Mouse (Mus musculus): ENCODE data around the gene Cacnb2.

The Cacnb2 gene

DNA sequence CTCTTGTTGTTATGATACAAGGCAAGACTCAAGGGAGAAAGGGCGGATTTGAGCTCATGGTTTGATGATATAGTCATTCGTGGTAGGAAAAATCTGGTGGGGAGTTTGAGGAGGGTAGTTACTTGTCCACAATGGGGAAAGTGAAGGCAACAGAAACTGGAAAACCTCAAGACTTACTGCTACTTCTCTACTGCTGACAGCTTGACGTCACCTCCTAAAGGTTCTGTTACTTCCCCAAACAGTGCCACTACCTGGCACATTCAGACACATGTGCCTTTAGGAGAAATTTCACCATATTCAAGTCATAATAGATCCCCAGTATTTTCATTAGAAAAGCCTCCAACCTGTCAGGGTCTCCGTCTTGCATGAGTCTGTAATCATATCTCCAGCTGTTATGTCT, 167.7 kb downstream of the Cacnb2 start:
- DNase-seq (ENCODE audit: low read depth in 1 of 2, low spot score in 2 of 2): no peak

GRCm38 (mm10) chr2:14774375-14774774, 171.5 kb downstream of the Cacnb2 start:
- no peak for DNase-seq (ENCODE audit: low read depth in 1 of 2, low spot score in 2 of 2)

GRCm38 (mm10) chr2:14774857-14775495, 172.1 kb downstream of the Cacnb2 start:
- no peak for DNase-seq (ENCODE audit: low read depth in 1 of 2, low spot score in 2 of 2)

- DNase-seq (ENCODE audit: low read depth in 1 of 2, low spot score in 2 of 2): no peak
These were observed 185.1 kb downstream of the Cacnb2 start for GRCm38 (mm10) chr2:14787983-14788382.

- DNase-seq (ENCODE audit: low read depth in 1 of 2, low spot score in 2 of 2): no peak
These were observed 198.7 kb downstream of the Cacnb2 start for GRCm38 (mm10) chr2:14801446-14802046.

DNA sequence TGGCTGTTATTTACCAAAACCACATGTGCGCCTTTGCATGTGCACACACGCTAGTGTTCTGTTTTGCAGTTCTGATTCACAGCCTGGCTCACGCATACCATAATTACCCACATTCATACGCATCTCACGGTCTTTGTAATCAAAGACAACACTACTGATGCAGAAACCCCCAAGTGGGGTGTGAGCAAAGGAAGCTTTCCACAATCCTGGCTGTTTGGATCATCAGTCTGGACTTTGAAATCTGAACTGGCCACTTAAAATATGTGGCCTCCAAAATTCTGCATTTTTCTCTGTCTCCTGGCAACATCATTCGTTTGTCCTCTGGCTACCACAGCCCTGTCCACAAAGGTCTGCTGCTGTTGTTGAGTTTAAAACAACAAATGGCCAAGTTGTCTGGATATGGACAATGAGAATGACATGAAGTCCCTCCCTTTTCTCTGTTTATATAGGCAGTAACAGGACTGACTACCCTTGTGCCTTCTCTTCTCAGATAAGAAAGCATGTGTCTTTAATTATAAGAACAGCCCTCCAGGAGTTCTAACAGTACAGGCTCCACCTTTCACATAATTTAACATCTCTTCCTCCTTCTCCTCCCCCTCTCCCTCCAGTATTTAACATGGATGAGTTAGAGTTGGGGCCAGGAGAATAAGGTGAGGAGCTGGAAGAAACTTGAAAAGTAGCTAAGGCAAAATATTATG, 204.9 kb downstream of the Cacnb2 start:
- no peak for DNase-seq (ENCODE audit: low read depth in 1 of 2, low spot score in 2 of 2)

GRCm38 (mm10) chr2:14814977-14815376, 212.1 kb downstream of the Cacnb2 start:
- DNase-seq (ENCODE audit: low read depth in 1 of 2, low spot score in 2 of 2): no peak

- DNase-seq (ENCODE audit: low read depth in 1 of 2, low spot score in 2 of 2): no peak
These were observed 215.8 kb downstream of the Cacnb2 start for GRCm38 (mm10) chr2:14818651-14819050.

DNA sequence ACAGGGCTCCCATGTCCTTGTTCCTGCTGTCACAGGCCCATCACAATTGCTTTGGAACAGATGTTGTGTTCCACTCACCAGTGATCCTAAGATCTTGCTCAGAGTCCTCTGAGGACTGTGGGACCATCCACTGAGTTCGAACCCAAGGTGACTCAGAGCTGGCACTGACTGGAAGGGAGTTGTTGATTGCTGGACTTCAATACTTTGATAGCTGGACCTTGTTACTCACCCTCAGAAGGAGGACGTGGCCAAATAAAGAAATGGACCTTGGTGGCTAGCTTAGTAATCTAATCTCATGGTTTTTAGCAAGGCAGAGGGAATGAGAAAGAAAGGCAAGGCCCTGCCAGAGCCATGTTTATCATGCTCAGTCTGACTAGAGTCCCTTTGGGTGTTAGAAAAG, 218.1 kb downstream of the Cacnb2 start:
- DNase-seq (ENCODE audit: low read depth in 1 of 2, low spot score in 2 of 2): no peak

DNA sequence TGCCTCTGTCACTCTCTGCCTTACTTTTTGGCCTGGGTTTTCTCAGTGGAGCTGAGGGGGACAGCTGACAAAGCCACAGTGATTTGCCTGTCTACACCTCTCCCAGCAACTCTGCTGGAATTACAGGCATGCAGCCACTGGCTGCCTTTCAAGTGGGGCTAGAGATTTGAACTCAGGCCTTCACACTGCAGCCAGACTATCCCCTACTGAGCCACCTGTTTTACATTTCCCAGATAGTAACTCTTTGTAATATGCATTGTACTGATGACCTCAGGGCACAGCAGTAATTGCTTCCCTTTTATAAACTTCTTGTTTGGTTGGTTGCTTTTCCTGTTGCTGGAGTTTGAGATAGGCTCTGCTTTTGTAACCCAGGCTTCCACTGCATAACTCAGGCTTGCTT, 220.2 kb downstream of the Cacnb2 start:
- no peak for DNase-seq (ENCODE audit: low read depth in 1 of 2, low spot score in 2 of 2)

DNA sequence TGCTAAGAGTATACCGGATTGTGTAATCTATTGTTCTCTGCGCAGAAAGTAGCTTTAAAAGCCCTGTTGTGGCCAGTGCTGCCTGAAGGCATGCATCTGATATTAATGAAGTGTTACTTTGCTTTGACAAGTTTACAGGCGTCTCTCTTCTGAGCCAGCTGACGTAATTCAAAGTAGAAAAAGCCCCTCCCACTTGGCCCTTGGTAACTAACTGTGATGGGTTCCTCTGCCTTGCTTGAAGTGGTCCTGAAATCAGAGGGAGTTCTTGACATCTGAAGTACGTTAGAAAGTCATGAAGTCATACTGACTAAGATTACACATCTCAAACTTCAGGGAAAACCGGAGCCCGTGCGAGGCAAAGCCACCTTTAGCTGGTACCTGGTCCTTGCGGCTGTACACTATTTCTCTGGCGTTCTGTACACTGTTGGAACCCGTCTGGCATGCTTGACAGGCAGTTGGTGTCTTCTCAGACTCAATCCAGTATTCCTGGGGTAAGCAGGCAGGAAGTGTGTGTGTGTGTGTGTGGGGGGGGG, 221.0 kb downstream of the Cacnb2 start:
- no peak for DNase-seq (ENCODE audit: low read depth in 1 of 2, low spot score in 2 of 2)

GRCm38 (mm10) chr2:14825146-14825545, 222.3 kb downstream of the Cacnb2 start:
- no peak for DNase-seq (ENCODE audit: low read depth in 1 of 2, low spot score in 2 of 2)

- no peak for DNase-seq (ENCODE audit: low read depth in 1 of 2, low spot score in 2 of 2)
These were observed 226.6 kb downstream of the Cacnb2 start for GRCm38 (mm10) chr2:14829451-14829850.

GRCm38 (mm10) chr2:14831308-14831707, 228.4 kb downstream of the Cacnb2 start:
- no peak for DNase-seq (ENCODE audit: low read depth in 1 of 2, low spot score in 2 of 2)

DNA sequence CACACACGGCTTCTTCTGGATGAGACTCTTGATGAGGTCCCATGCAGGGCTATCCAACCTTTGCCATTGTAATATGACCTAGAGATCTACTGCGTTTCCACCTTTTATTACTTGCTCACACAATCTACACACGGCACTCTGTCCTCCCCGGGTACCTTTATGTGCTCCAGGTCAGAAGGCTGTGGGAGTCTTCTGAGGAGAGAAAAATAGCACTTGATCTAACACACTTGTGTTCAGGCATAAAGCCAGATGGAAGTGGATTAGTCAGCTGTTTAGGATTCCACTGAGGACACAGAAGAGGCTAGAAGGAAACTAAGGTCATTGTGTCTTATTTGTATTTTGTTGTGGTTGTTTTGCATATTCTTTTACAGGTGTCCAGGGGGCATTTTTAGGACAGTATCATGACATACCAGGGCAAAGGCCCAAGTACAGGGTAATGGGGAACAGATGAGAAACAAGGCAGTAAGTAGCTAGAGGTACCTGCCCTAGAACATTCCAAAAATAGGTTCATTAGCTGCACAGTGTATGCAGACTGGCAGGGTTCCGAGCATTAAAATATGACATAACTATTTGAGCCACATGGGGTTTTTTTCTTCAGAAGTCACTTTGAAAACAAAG, 231.9 kb downstream of the Cacnb2 start:
- no peak for DNase-seq (ENCODE audit: low read depth in 1 of 2, low spot score in 2 of 2)

DNA sequence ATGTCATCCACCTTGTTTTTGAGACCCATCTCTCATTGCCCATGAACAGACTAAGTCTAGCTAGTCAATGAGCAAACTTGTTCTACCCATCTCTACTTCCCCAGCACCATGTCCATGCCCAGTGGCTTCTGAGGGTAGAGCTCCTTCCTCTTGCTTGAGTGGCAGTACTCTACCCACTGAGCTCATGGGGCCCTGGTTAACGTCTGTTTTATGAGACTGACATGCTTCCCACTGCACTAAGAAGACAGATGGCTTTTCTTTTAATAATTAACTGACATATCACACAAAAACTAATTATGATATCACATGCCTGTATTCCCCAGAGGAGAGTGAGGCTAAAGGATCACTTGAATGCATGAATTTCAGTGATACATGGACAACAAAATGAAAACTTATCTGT, 238.4 kb downstream of the Cacnb2 start:
- no peak for DNase-seq (ENCODE audit: low read depth in 1 of 2, low spot score in 2 of 2)

GRCm38 (mm10) chr2:14846727-14847126, 243.8 kb downstream of the Cacnb2 start:
- DNase-seq (ENCODE audit: low read depth in 1 of 2, low spot score in 2 of 2): no peak

DNA sequence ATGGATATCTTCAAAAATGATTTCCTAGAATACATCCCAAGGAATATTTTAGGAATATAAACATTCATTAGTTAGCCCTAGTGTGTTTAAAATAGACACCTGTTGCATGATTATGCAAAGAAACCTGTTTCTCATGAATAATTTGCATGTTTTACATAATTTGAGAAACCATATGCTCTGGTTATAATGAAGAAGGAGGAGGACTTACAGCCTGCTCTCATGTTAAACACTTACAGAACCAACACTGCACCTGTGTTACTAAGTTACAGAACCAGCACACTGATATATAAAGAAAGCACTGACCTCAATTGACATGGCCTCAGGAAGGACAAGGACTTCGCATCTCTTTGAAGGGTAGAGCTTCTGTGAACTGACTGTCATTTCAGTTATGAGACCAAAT, 244.3 kb downstream of the Cacnb2 start:
- DNase-seq (ENCODE audit: low read depth in 1 of 2, low spot score in 2 of 2): no peak

DNA sequence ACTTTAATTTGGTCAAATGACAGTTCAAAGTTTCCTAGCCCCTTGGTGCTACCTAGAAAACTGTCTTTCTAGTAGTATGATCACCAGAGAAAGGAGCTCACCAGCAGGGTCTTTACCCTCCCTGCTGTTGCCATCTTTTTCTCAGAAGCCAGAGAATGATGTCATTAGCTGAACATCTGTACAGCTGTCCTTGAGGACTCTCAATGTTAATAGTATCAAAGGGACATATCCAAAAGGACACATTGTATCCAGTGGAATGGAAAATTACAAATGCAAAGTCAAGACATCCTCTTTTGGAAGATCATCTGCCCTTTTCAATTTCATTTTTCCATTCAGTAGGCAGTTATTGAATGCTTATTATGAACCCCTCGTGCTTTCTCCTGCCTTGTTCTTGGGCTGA, 247.9 kb downstream of the Cacnb2 start:
- no peak for DNase-seq (ENCODE audit: low read depth in 1 of 2, low spot score in 2 of 2)

DNA sequence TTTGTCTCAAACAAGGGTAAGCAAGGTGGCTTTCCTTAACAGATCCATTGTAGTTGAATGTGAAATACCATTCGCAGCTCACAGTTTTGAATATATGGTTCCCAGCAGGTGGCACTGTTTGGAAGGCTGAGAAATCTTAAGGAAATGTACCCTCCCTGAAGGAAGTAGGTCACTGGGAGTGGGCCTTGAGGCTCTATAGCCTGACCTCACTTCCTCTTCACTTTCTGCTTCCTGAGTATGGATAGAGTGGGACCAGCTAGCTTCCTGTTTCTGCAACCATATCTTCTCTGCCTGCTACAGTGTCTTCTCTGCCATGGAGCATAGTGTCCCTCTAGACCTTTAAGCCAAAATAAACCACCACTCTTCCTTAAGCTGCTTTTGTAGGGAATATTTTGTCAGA, 248.5 kb downstream of the Cacnb2 start:
- DNase-seq (ENCODE audit: low read depth in 1 of 2, low spot score in 2 of 2): no peak

DNA sequence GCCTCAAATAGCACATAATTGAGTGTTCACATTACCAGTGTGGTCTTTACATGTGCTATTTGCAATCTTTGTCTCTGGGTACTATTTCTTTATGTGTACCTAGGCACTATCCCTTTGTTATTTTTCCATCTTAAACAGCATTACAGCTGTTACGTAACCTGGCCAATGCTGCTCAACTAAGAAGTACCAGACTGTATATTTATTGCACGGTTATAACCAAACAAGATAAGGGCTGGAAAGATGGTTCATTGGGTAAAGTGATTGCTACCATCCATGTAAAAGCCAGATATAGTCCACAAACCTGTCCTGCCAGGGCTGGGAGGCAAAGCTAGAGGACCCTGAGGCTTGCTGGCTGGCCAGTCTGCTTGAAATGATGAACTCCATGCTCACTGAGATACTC, 251.2 kb downstream of the Cacnb2 start:
- DNase-seq (ENCODE audit: low read depth in 1 of 2, low spot score in 2 of 2): no peak

DNA sequence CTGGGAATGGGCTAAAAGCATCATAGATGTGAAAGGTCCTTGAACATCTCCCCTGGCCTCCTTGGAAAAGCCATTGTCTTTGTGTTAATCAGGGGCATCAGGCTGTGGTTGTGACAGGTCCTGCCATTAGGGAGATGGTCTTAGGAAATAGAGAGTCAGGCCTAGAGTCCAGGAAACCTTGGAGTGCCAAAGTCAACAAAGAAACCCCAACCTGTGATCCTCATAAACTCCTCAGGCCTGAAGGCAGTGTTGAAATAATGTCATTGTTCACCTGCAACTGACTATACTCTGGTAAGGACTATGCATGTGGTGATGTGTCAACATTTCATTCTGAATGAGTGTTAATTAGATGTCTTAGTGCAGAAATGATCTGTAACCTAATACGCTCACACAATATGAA, 255.4 kb downstream of the Cacnb2 start:
- DNase-seq (ENCODE audit: low read depth in 1 of 2, low spot score in 2 of 2): no peak

All from monocyte, adult 2 months (primary cell).